Comparison of ENCODE assay signal across 23 mouse cellular contexts in the genomic region with DNA sequence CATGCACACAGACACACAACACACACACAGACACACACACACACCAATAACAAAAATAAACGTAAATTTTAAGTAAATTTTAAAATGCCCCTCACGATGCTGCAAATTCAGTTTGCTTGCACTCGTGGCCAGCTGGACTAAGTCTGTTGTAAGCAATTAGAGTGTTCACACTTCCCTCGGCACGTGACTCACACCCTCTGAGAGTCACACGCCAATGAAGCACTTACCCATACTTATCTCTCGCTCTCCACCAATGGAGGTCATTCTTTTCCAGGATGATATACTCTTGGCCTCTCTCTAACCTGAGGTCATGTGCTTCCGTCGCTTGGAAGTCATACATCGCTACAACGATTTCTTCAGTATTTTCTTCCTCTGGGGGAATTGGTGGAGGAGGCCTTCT. TPM values are rescaled to one million over a fixed set of nuclear protein-coding genes. Genes with fewer than 3 reads are reported as not detected.
"Had no signal": no experiment of that assay in that cellular context is flagged by ENCODE, and none has a peak within 500 bp of the region (broad histone marks: within the 10 kb centered on the region; RNA-seq: fewer than 3 reads in every experiment).

No protein-coding gene starts in this region.

- H3K27ac ChIP-seq: limb, embryonic 10.5 days; limb, embryonic 13.5 days; liver, embryonic 12.5 days; liver, embryonic 15.5 days; lung, embryonic 15.5 days; midbrain, embryonic 10.5 days; midbrain, embryonic 13.5 days; neural tube, embryonic 13.5 days; stomach, embryonic 15.5 days had no signal

- H3K9me3 ChIP-seq: limb, embryonic 10.5 days; limb, embryonic 13.5 days; liver, embryonic 12.5 days; liver, embryonic 15.5 days; lung, embryonic 15.5 days; megakaryocyte, embryonic 14.5 days; midbrain, embryonic 10.5 days; midbrain, embryonic 13.5 days; neural tube, embryonic 13.5 days; stomach, embryonic 15.5 days had no signal

- H3K4me2 ChIP-seq: limb, embryonic 13.5 days; liver, embryonic 12.5 days; liver, embryonic 15.5 days; lung, embryonic 15.5 days; midbrain, embryonic 13.5 days; neural tube, embryonic 13.5 days; stomach, embryonic 15.5 days had no signal

- DNase-seq: kidney, adult 8-10 months; kidney, postnatal 14 days; kidney, postnatal 4 days; liver; lung, adult 18-20 months; lung, postnatal 14 days; retina, postnatal 1 day; right cerebral cortex, postnatal 25 days; spleen, adult 18-20 months; thymus, postnatal 25 days had no signal

- H3K4me1 ChIP-seq: limb, embryonic 10.5 days; liver, embryonic 12.5 days; liver, embryonic 15.5 days; lung, embryonic 15.5 days; midbrain, embryonic 10.5 days; midbrain, embryonic 13.5 days; neural tube, embryonic 13.5 days; stomach, embryonic 15.5 days had no signal

- H3K36me3 ChIP-seq: limb, embryonic 10.5 days; limb, embryonic 13.5 days; liver, embryonic 12.5 days; liver, embryonic 15.5 days; lung, embryonic 15.5 days; midbrain, embryonic 10.5 days; midbrain, embryonic 13.5 days; neural tube, embryonic 13.5 days; stomach, embryonic 15.5 days had no signal

- ATAC-seq: liver, embryonic 12.5 days; midbrain, embryonic 13.5 days; midbrain, embryonic 16.5 days had no signal

- H3K4me3 ChIP-seq: limb, embryonic 10.5 days; limb, embryonic 13.5 days; liver, embryonic 12.5 days; liver, embryonic 15.5 days; lung, embryonic 15.5 days; megakaryocyte, embryonic 14.5 days; midbrain, embryonic 10.5 days; midbrain, embryonic 13.5 days; myocyte; neural tube, embryonic 13.5 days; stomach, embryonic 15.5 days had no signal

- H3K9ac ChIP-seq: limb, embryonic 13.5 days; liver, embryonic 12.5 days; liver, embryonic 15.5 days; lung, embryonic 15.5 days; midbrain, embryonic 13.5 days; neural tube, embryonic 13.5 days; stomach, embryonic 15.5 days had no signal

- H3K27me3 ChIP-seq: limb, embryonic 13.5 days; liver, embryonic 12.5 days; liver, embryonic 15.5 days; lung, embryonic 15.5 days; megakaryocyte, embryonic 14.5 days; midbrain, embryonic 13.5 days; neural tube, embryonic 13.5 days; stomach, embryonic 15.5 days had no signal

RNA-seq across cellular contexts. Expression of gene Txk, which starts 29.2 kb away (rescaled TPM):
- total RNA-seq: layer of hippocampus, adult 18-20 months had no signal
- polyA plus RNA-seq: limb, embryonic 10.5 days; midbrain, embryonic 10.5 days; midbrain, embryonic 16.5 days had no signal
